Mouse (Mus musculus) embryonic facial prominence, embryonic 15.5 days (tissue): ENCODE data around the gene Gpalpp1. TPM values are rescaled to one million over a fixed set of nuclear protein-coding genes. Genes with fewer than 3 reads are reported as not detected.

Experiments
- ATAC-seq: fragments of 200-750 bp; cut with Nextera tagmentation; 2 replicates; pipeline ENCODE4 v1.8.0; 2017; ENCODE audit warnings: low read depth, moderate TSS enrichment; ENCODE audit not compliant: insufficient number of reproducible peaks, low FRiP score, low TSS enrichment
- H3K27ac ChIP-seq: fragments of 300-500 bp; sonication (generic); replicated peaks from 2 replicates; pipeline ENCODE4 v1.5.1; 2015; ENCODE audit warnings: mild to moderate bottlenecking, inconsistent platforms
- H3K27me3 ChIP-seq: fragments of 300-500 bp; sonication (generic); 2 replicates; pipeline ENCODE4 v1.6.1; 2015; ENCODE audit warnings: inconsistent platforms
- H3K36me3 ChIP-seq: fragments of 300-500 bp; sonication (generic); 2 replicates; pipeline ENCODE4 v1.6.1; 2015; ENCODE audit warnings: mild to moderate bottlenecking, inconsistent platforms
- H3K4me1 ChIP-seq: fragments of 300-500 bp; sonication (generic); 2 replicates; pipeline ENCODE4 v1.6.1; 2015; ENCODE audit warnings: inconsistent platforms
- H3K4me2 ChIP-seq: fragments of 300-500 bp; sonication (generic); replicated peaks from 2 replicates; pipeline ENCODE4 v1.6.1; 2015; ENCODE audit warnings: mild to moderate bottlenecking, inconsistent platforms
- H3K4me3 ChIP-seq: fragments of 300-500 bp; sonication (generic); replicated peaks from 2 replicates; pipeline ENCODE4 v1.5.1; 2015; ENCODE audit warnings: mild to moderate bottlenecking, inconsistent platforms
- H3K9ac ChIP-seq: fragments of 300-500 bp; sonication (generic); 2 replicates; pipeline ENCODE4 v1.6.1; 2015; ENCODE audit warnings: inconsistent platforms
- H3K9me3 ChIP-seq: fragments of 300-500 bp; sonication (generic); replicated peaks from 2 replicates; pipeline ENCODE4 v1.6.1; 2016; ENCODE audit warnings: inconsistent platforms
- WGBS: fragments of 180-500 bp; shearing (Covaris S2); methylation state at CpG from one replicate; pipeline ENCODE4 v1.1.7; 2015; 5-methylcytosine and 5-hydroxymethylcytosine counted together
- polyA plus RNA-seq: library from polyadenylated mRNA; unstranded; fragments of >200 nt; fragmentation: Nextera tagmentation; extraction: Ambion mirVana; gene quantifications from 2 replicates; pipeline ENCODE4 v1.2.1, GENCODE M21; 2015

The Gpalpp1 gene
- polyA plus RNA-seq, 1 experiment from 2014 or later = 12.7 TPM

GRCm38 (mm10) chr14:76147061-76147460 lies 36.5 kb upstream of the Gpalpp1 start:
- Histone ChIP-seq H3K27ac (no peak overlapping the region), H3K4me2 (no peak overlapping the region), H3K9ac (no peak overlapping the region), H3K4me3 (no peak overlapping the region), H3K36me3 (no peaks in the 10 kb centered on the region), H3K27me3 (no peaks in the 10 kb centered on the region), H3K4me1 (peaks cover 26% of the 10 kb centered on the region), H3K9me3 (no peaks in the 10 kb centered on the region)
- ATAC-seq = no peak
- 34% methylated on average over 6 of the region's 6 CpGs for WGBS

- no peak overlapping the region for H3K27ac ChIP-seq
- H3K36me3 ChIP-seq = no peaks in the 10 kb centered on the region
- WGBS = 50% methylated on average over 7 of the region's 7 CpGs
- H3K4me1 ChIP-seq = peaks cover 21% of the 10 kb centered on the region
- H3K27me3 ChIP-seq = no peaks in the 10 kb centered on the region
- no peak for ATAC-seq
- H3K9ac ChIP-seq = no peak overlapping the region
- no peaks in the 10 kb centered on the region for H3K9me3 ChIP-seq
- H3K4me2 ChIP-seq = no peak overlapping the region
- H3K4me3 ChIP-seq = no peak overlapping the region
Observed at GRCm38 (mm10) chr14:76145868-76146267, 35.3 kb upstream of the Gpalpp1 start.

GRCm38 (mm10) chr14:76145248-76145647 lies 34.7 kb upstream of the Gpalpp1 start:
- ATAC-seq = no peak
- no peak overlapping the region for H3K27ac ChIP-seq
- peaks cover 15% of the 10 kb centered on the region for H3K4me1 ChIP-seq
- no peak overlapping the region for H3K4me2 ChIP-seq
- H3K4me3 ChIP-seq = no peak overlapping the region
- no peaks in the 10 kb centered on the region for H3K9me3 ChIP-seq
- WGBS = 86% methylated on average over 1 of the region's 1 CpGs
- H3K27me3 ChIP-seq = no peaks in the 10 kb centered on the region
- no peak overlapping the region for H3K9ac ChIP-seq
- no peaks in the 10 kb centered on the region for H3K36me3 ChIP-seq

- H3K27me3 ChIP-seq = no peaks in the 10 kb centered on the region
- 94% methylated on average over 4 of the region's 4 CpGs for WGBS
- no peaks in the 10 kb centered on the region for H3K9me3 ChIP-seq
- peaks cover 55% of the 10 kb centered on the region for H3K36me3 ChIP-seq
- no peak overlapping the region for H3K9ac ChIP-seq
- no peak overlapping the region for H3K27ac ChIP-seq
- ATAC-seq = no peak
- H3K4me1 ChIP-seq = no peaks in the 10 kb centered on the region
- H3K4me3 ChIP-seq = no peak overlapping the region
- no peak overlapping the region for H3K4me2 ChIP-seq
Observed at GRCm38 (mm10) chr14:76134975-76135374, 24.4 kb upstream of the Gpalpp1 start.

- H3K4me1 ChIP-seq = no peaks in the 10 kb centered on the region
- WGBS = 87% methylated on average over 4 of the region's 4 CpGs
- peaks cover 83% of the 10 kb centered on the region for H3K36me3 ChIP-seq
- H3K9ac ChIP-seq = no peak overlapping the region
- no peak for ATAC-seq
- H3K9me3 ChIP-seq = no peaks in the 10 kb centered on the region
- H3K27me3 ChIP-seq = no peaks in the 10 kb centered on the region
- no peak overlapping the region for H3K4me2 ChIP-seq
- no peak overlapping the region for H3K4me3 ChIP-seq
- H3K27ac ChIP-seq = no peak overlapping the region
Observed at GRCm38 (mm10) chr14:76128174-76128573, 17.6 kb upstream of the Gpalpp1 start.

GRCm38 (mm10) chr14:76127311-76127710 lies 16.8 kb upstream of the Gpalpp1 start:
- Histone ChIP-seq H3K27ac (no peak overlapping the region), H3K9me3 (no peaks in the 10 kb centered on the region), H3K27me3 (no peaks in the 10 kb centered on the region), H3K4me3 (no peak overlapping the region), H3K9ac (no peak overlapping the region), H3K36me3 (peaks cover 81% of the 10 kb centered on the region), H3K4me1 (no peaks in the 10 kb centered on the region), H3K4me2 (no peak overlapping the region)
- ATAC-seq = no peak
- WGBS = 89% methylated on average over 3 of the region's 3 CpGs

GRCm38 (mm10) chr14:76122663-76123058 lies 12.1 kb upstream of the Gpalpp1 start:
- no peak overlapping the region for H3K27ac ChIP-seq

GRCm38 (mm10) chr14:76121901-76122662 lies 11.5 kb upstream of the Gpalpp1 start:
- peaks cover 2% of the 10 kb centered on the region; the same call in 1 of the 2 replicates for H3K4me1 ChIP-seq
- WGBS = 45% methylated on average over 6 of the region's 6 CpGs
- H3K4me3 ChIP-seq = no peak overlapping the region
- no peak overlapping the region for H3K9ac ChIP-seq
- no peak overlapping the region for H3K4me2 ChIP-seq
- H3K27ac ChIP-seq = no peak overlapping the region
- H3K36me3 ChIP-seq = peaks cover 77% of the 10 kb centered on the region
- no peaks in the 10 kb centered on the region for H3K9me3 ChIP-seq
- ATAC-seq = no peak
- no peaks in the 10 kb centered on the region for H3K27me3 ChIP-seq

More at GRCm38 (mm10) chr14:76122663-76123058, 12.1 kb upstream of the Gpalpp1 start:
- Histone ChIP-seq H3K4me2 (no peak overlapping the region), H3K4me3 (no peak overlapping the region), H3K4me1 (peaks cover 2% of the 10 kb centered on the region; the same call in 1 of the 2 replicates), H3K27me3 (no peaks in the 10 kb centered on the region), H3K36me3 (peaks cover 77% of the 10 kb centered on the region), H3K9ac (no peak overlapping the region), H3K9me3 (no peaks in the 10 kb centered on the region)
- ATAC-seq = no peak
- 83% methylated on average over 8 of the region's 8 CpGs for WGBS

- H3K4me3 ChIP-seq = no peak overlapping the region
- no peaks in the 10 kb centered on the region for H3K9me3 ChIP-seq
- H3K4me1 ChIP-seq = peaks cover 2% of the 10 kb centered on the region; the same call in 1 of the 2 replicates
- no peak overlapping the region for H3K9ac ChIP-seq
- no peaks in the 10 kb centered on the region for H3K27me3 ChIP-seq
- WGBS = 77% methylated on average over 4 of the region's 4 CpGs
- peaks cover 76% of the 10 kb centered on the region for H3K36me3 ChIP-seq
- ATAC-seq = no peak
- H3K27ac ChIP-seq = no peak overlapping the region
- no peak overlapping the region for H3K4me2 ChIP-seq
Observed at GRCm38 (mm10) chr14:76120472-76120871, 9.9 kb upstream of the Gpalpp1 start.

GRCm38 (mm10) chr14:76118963-76119362 lies 8.4 kb upstream of the Gpalpp1 start:
- no peak for ATAC-seq
- H3K9me3 ChIP-seq = no peaks in the 10 kb centered on the region
- 62% methylated on average over 4 of the region's 4 CpGs for WGBS
- no peak overlapping the region for H3K4me3 ChIP-seq
- H3K27me3 ChIP-seq = no peaks in the 10 kb centered on the region
- H3K4me1 ChIP-seq = peaks cover 2% of the 10 kb centered on the region; the same call in 1 of the 2 replicates
- no peak overlapping the region for H3K27ac ChIP-seq
- H3K4me2 ChIP-seq = no peak overlapping the region
- no peak overlapping the region for H3K9ac ChIP-seq
- H3K36me3 ChIP-seq = peaks cover 75% of the 10 kb centered on the region

GRCm38 (mm10) chr14:76115744-76116143 lies 5.2 kb upstream of the Gpalpp1 start:
- Histone ChIP-seq H3K36me3 (peaks cover 53% of the 10 kb centered on the region), H3K27ac (no peak overlapping the region), H3K4me3 (no peak overlapping the region), H3K9ac (no peak overlapping the region), H3K4me1 (peaks cover 6% of the 10 kb centered on the region), H3K4me2 (no peak overlapping the region), H3K27me3 (no peaks in the 10 kb centered on the region), H3K9me3 (no peaks in the 10 kb centered on the region)
- WGBS = 88% methylated on average over 5 of the region's 5 CpGs
- ATAC-seq = no peak

GRCm38 (mm10) chr14:76099543-76099942 lies 11.0 kb downstream of the Gpalpp1 start:
- H3K27me3 ChIP-seq = no peaks in the 10 kb centered on the region
- no peak overlapping the region for H3K27ac ChIP-seq
- H3K4me1 ChIP-seq = no peaks in the 10 kb centered on the region
- no peak for ATAC-seq
- H3K36me3 ChIP-seq = peaks cover 67% of the 10 kb centered on the region
- no peak overlapping the region for H3K4me2 ChIP-seq
- no peak overlapping the region for H3K9ac ChIP-seq
- no peaks in the 10 kb centered on the region for H3K9me3 ChIP-seq
- WGBS = 89% methylated on average over 9 of the region's 9 CpGs
- H3K4me3 ChIP-seq = no peak overlapping the region
